Mouse (Mus musculus) inflammation-experienced regulatory T-cells, adult 16 weeks (primary cell): ENCODE data around the gene Zfp180. TPM values are rescaled to one million over a fixed set of nuclear protein-coding genes. Genes with fewer than 3 reads are reported as not detected.

Experiments used
- polyA plus RNA-seq: library from polyadenylated mRNA; unstranded; fragments of 100-300 nt; shearing (Covaris generic); gene quantifications from one replicate; pipeline ENCODE4 v1.2.1, GENCODE M21; 2017

The Zfp180 gene
- polyA plus RNA-seq, result 42.0 TPM

DNA sequence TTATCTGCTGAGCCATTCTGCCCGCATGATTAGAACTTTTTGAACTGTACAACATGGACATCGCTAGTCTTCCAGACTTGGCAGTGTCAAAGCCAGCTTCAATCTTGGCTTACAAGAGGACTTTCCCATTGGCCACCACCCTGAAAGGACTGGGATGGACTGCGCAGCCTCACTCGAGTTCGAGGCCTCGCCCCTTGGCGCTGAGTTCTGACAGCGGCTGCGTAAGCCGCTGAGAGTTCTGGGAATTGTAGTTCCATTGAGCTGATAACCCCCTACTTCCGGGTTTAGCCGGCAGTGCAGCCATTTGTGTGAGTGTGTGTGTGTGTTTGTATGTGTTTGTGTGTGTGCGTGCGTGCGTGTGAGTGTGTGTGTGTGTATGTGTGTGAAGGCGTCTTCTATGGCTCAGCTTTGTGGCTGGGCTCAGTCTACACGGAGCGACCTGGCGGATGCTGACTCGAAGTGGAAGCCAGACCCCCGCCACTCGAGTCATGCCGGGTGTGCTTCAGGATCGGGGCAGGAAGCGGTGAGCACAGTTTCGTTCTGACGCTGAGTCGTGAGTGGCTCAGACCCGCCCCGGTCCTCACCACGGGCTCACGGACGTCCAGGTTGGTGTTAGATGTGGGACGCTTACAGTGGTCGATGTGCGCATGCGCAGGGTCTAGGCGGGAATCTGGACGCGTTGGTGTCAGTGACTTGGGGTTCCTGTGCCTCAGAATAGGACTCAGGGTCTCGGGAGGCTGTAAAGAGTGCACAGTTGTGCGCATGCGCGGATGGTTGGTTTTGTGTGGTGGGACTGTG is at the start of gene Zfp180:
Gene Zfp180 (plus strand): TSS at position 291 of the 798 bp plus-strand sequence.

DNA sequence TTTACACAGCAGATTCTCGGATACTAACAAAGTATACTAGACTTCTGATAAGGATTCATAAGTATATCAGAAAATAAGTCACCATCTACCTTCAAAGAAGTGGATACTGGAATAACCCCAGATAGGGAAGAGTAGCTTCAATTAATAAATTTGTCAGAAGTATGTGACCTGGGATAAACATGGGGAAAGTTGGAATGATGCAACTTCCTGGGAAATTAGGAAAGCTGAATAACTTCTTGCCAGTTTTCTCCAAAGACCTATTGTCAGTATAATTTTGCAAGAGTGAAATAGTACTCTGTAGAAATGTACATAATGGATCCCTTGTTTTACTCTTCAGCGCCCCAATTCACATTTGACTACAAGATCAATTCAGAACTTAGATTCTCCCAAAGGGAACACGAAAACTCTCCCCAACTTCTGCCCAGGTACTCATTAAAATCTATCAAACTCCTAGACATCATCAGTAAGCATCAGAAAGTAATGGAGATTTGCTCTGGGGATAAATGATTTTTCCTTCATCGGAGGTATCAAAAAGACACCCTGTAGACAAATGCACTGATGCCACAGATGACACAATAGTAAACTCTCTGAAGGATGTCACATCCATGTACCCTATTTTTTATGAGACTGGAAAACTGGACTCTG is 28.9 kb upstream of the Zfp180 start, which contains the start of gene Vmn1r183:
Gene Vmn1r183 (plus strand): TSS at position 595 of the 645 bp plus-strand sequence.

DNA sequence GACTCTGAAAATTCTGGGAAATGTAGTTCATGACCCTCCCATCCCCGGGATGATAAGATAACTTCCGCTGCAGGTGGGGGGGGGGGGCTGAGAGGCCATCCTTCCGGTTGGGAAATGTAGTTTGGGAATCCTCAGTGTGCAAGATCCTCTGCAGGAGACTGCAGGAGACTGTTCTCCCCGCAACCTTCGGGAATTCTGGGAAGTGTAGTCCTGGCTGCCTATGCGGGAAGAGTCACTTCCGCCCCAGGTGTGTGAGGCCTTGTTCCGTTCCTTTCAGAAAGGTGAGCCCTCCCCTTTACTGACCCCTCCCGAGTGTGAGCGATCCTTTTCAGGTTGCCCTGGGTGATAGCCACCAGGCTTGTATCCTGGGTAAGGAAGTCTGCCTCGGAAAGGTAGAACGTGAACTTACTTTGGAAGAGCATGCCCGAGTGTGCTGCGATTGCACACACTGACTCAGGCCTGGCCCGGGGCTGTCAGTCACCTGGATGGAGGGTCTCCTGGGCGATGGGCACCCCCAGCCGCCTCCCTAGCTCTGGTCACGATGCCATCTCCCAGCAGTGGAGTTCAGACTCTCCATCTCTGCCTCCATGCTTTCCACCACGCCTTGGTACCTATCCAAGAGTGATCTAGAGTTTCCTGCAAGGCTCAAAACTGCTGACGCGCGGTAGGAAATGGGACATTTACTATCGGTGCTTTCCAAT is 30.6 kb downstream of the Zfp180 start, which contains the start of gene Zfp112:
Gene Zfp112 (plus strand): TSS at position 159 of the 701 bp plus-strand sequence.

DNA sequence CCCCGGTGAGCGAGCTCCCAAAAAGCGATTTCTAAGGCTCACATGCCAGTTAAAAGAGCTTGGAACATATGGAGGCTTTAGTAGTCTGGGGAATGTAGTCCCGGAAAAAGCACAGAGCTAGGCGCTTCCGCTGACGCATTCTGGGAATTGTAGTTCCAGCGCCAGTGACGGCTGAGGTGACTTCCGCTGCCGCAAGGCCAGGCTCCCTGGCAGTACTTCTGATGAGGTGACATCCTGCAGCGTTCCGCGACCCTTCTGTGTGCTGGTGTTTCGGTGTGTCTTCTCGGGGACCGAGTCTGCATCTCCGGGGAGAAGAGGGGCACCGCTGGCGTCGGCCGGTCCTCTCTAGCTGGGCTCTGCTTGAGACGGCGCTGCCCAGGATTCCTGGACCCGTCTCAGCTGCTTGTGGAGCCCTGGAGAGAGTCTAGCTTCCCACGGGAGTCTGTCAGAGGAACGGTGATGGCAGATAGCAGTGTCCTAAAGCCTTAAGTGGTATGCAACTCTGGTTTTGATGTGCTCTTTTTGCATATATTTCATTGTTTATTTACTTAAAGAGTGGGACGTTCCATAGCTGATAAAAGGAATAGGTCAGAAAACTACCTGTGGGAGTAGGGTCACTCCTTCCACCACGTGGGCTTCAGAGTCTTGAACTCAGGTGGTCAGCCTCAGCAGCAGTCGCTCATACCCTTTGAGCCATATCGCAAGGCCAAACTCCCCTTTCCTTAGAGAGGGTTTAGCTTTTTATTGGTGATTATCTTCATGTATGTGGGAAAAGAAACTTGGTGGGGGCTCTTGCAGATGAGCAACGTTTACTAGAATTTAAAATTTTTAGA is 52.5 kb downstream of the Zfp180 start, which contains the start of gene Zfp235:
Gene Zfp235 (plus strand): TSS at position 174 of the 833 bp plus-strand sequence.

Other genes with a start within 250 kb of the Zfp180 start
- gene Vmn1r176, start 244.6 kb upstream of the Zfp180 start, polyA plus RNA-seq, result not detected
- not detected for gene Vmn1r177, start 215.5 kb upstream of the Zfp180 start, polyA plus RNA-seq
- gene Vmn1r178, start 189.9 kb upstream of the Zfp180 start, polyA plus RNA-seq, result not detected
- 0.10 TPM for gene Vmn1r179, start 154.9 kb upstream of the Zfp180 start, polyA plus RNA-seq
- gene Vmn1r180, start 131.3 kb upstream of the Zfp180 start, polyA plus RNA-seq, result not detected
- gene Vmn1r181, start 107.3 kb upstream of the Zfp180 start, polyA plus RNA-seq, result not detected
- not detected for gene V1rd19, start 80.2 kb upstream of the Zfp180 start, polyA plus RNA-seq
- gene Vmn1r183, start 28.7 kb upstream of the Zfp180 start, polyA plus RNA-seq, result not detected
- gene Zfp112, start 30.4 kb downstream of the Zfp180 start, polyA plus RNA-seq, result 1.4 TPM
- 20.7 TPM for gene Zfp235, start 52.2 kb downstream of the Zfp180 start, polyA plus RNA-seq
- 1.9 TPM for gene Zfp114, start 93.1 kb downstream of the Zfp180 start, polyA plus RNA-seq
- gene Zfp111, start 129.5 kb downstream of the Zfp180 start, polyA plus RNA-seq, result 1.2 TPM
- 7.7 TPM for gene Zfp109, start 155.6 kb downstream of the Zfp180 start, polyA plus RNA-seq
- gene Zfp108, start 172.9 kb downstream of the Zfp180 start, polyA plus RNA-seq, result 1.0 TPM
- gene Zfp93, start 188.5 kb downstream of the Zfp180 start, polyA plus RNA-seq, result 3.7 TPM
- gene Zfp61, start 219.3 kb downstream of the Zfp180 start, polyA plus RNA-seq, result 28.4 TPM
- gene Zfp94, start 234.7 kb downstream of the Zfp180 start, polyA plus RNA-seq, result 16.9 TPM